Mouse (Mus musculus): ENCODE results near the gene Cyb5r2. TPM values are rescaled to one million over a fixed set of nuclear protein-coding genes. Genes with fewer than 3 reads are reported as not detected.

Cyb5r2 gene
- polyA plus RNA-seq, 1 experiment from 2014 or later: 1.1 TPM

DNA sequence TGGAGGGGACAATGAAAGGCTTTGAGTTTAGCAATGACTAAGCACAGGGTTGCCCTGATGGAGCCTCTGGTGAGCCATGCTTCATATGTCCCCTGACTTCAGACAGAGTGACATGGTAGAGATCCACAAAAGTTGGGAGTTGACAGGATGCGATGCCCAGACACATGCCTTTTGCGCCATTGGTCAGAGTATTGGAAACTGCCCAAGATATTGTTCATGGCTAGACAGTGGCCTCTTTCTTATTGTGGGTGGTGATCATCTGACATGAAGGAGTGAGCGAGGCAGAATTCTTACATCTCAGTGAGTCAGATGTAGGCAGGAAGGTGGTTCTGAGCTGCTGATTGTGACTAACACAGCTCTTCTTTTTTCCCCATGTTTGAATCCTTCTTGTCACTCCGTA lies 35.3 kb downstream of the Cyb5r2 start:
- Histone ChIP-seq H3K9ac (ENCODE audit: low read length) (no peak overlapping the region), H3K9me3 (ENCODE audit: control insufficient read depth, low read length) (no peaks in the 10 kb centered on the region), H3K4me1 (ENCODE audit: control insufficient read depth in 2 of 2, insufficient read depth in 2 of 2, low read length in 2 of 2) (no peaks in the 10 kb centered on the region), H3K4me3 (ENCODE audit: control insufficient read depth in 1 of 2, insufficient read depth in 1 of 2, low read depth in 1 of 2, low read length in 2 of 2) (no peak overlapping the region), H3K27ac (replicated peaks in 1 of 2; ENCODE audit: control insufficient read depth in 1 of 2, insufficient read depth in 1 of 2, low read depth in 2 of 2, low read length in 2 of 2) (no peak overlapping the region), H3K36me3 (ENCODE audit: control insufficient read depth, insufficient read depth, low read length) (peaks cover 40% of the 10 kb centered on the region), H3K4me2 (ENCODE audit: low read length) (no peak overlapping the region), H3K27me3 (ENCODE audit: control insufficient read depth, insufficient read depth, low read length) (no peaks in the 10 kb centered on the region)
- 86% methylated on average over 4 of the region's 4 CpGs for WGBS
- ATAC-seq (ENCODE audit: insufficient number of reproducible peaks, insufficient read depth, low FRiP score, low read depth): no peak

DNA sequence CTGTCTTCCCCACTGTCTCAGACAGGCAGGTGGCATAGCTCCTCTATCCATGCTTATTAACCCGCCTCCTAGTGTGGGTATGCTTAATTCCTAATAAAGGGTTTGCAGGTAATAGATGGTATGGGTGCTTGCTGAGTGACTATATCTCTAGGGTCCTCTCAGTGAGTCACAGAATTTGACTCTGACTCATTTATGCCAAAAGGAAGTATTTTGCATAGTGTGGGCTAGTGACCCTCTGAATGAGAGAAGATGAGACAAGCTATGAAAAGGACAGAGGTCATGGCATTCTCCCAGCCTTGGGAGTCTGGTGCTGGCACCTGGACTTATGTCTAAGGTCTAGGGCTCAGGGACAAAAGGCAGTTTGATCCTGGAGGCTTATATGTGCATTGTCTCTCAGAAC lies 37.1 kb downstream of the Cyb5r2 start:
- no peak overlapping the region for H3K4me2 ChIP-seq (ENCODE audit: low read length)
- no peak overlapping the region for H3K27ac ChIP-seq (replicated peaks in 1 of 2; ENCODE audit: control insufficient read depth in 1 of 2, insufficient read depth in 1 of 2, low read depth in 2 of 2, low read length in 2 of 2)
- no peak overlapping the region for H3K9ac ChIP-seq (ENCODE audit: low read length)
- no peak for ATAC-seq (ENCODE audit: insufficient number of reproducible peaks, insufficient read depth, low FRiP score, low read depth)
- H3K4me3 ChIP-seq (ENCODE audit: control insufficient read depth in 1 of 2, insufficient read depth in 1 of 2, low read depth in 1 of 2, low read length in 2 of 2): no peak overlapping the region
- H3K4me1 ChIP-seq (ENCODE audit: control insufficient read depth in 2 of 2, insufficient read depth in 2 of 2, low read length in 2 of 2): no peaks in the 10 kb centered on the region
- 85% methylated on average over 1 of the region's 1 CpGs for WGBS
- H3K9me3 ChIP-seq (ENCODE audit: control insufficient read depth, low read length): no peaks in the 10 kb centered on the region
- H3K36me3 ChIP-seq (ENCODE audit: control insufficient read depth, insufficient read depth, low read length): peaks cover 49% of the 10 kb centered on the region
- no peaks in the 10 kb centered on the region for H3K27me3 ChIP-seq (ENCODE audit: control insufficient read depth, insufficient read depth, low read length)

DNA sequence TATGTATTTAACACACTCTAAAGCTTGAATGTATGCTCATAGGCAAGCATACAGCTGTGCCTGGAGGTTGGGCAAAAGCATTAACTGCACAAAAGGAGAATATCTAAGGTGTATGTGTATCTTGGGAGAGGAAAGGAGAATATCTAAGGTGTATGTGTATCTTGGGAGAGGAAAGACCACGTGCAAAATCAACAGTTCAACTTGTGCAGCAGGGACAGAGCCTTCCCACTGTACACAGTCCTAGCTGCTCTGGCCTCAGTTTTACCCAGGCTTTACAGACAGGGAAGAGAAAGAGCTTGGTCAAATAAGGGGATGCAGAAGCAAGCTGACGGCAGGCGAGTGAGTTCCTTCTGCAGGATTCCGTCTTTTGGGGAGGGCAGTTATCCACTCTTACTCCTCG lies 43.8 kb downstream of the Cyb5r2 start:
- Histone ChIP-seq H3K4me1 (ENCODE audit: control insufficient read depth in 2 of 2, insufficient read depth in 2 of 2, low read length in 2 of 2) (no peaks in the 10 kb centered on the region), H3K4me2 (ENCODE audit: low read length) (no peak overlapping the region), H3K27ac (replicated peaks in 1 of 2; ENCODE audit: control insufficient read depth in 1 of 2, insufficient read depth in 1 of 2, low read depth in 2 of 2, low read length in 2 of 2) (no peak overlapping the region), H3K36me3 (ENCODE audit: control insufficient read depth, insufficient read depth, low read length) (peaks cover 13% of the 10 kb centered on the region), H3K9me3 (ENCODE audit: control insufficient read depth, low read length) (no peaks in the 10 kb centered on the region), H3K9ac (ENCODE audit: low read length) (no peak overlapping the region), H3K4me3 (ENCODE audit: control insufficient read depth in 1 of 2, insufficient read depth in 1 of 2, low read depth in 1 of 2, low read length in 2 of 2) (no peak overlapping the region), H3K27me3 (ENCODE audit: control insufficient read depth, insufficient read depth, low read length) (no peaks in the 10 kb centered on the region)
- ATAC-seq (ENCODE audit: insufficient number of reproducible peaks, insufficient read depth, low FRiP score, low read depth): no peak
- 84% methylated on average over 5 of the region's 5 CpGs for WGBS

DNA sequence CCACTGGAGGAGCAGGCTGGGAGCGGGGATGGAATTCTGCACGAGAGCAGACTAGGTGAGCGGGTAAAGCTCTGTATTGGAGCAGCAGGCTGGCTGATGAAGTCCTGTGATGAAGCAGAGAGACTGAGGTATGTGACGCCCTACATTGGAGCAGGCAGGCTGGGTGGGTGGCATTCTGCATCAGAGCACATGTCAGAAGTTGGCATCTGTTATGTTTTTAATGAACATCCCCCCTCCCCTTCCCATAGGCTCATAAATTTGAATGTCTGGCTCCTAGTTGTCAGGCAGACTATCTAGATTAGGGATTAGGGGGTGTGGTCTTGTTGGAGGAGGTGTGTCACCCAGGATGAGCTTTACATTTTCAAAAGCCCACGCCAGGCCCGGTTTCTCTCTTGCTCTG lies 45.1 kb downstream of the Cyb5r2 start:
- Histone ChIP-seq H3K27me3 (ENCODE audit: control insufficient read depth, insufficient read depth, low read length) (no peaks in the 10 kb centered on the region), H3K4me3 (ENCODE audit: control insufficient read depth in 1 of 2, insufficient read depth in 1 of 2, low read depth in 1 of 2, low read length in 2 of 2) (no peak overlapping the region), H3K4me1 (ENCODE audit: control insufficient read depth in 2 of 2, insufficient read depth in 2 of 2, low read length in 2 of 2) (peaks cover 6 to 8% of the 10 kb centered on the region in 2 experiments), H3K9me3 (ENCODE audit: control insufficient read depth, low read length) (no peaks in the 10 kb centered on the region), H3K27ac (replicated peaks in 1 of 2; ENCODE audit: control insufficient read depth in 1 of 2, insufficient read depth in 1 of 2, low read depth in 2 of 2, low read length in 2 of 2) (no peak overlapping the region), H3K4me2 (ENCODE audit: low read length) (no peak overlapping the region), H3K9ac (ENCODE audit: low read length) (no peak overlapping the region), H3K36me3 (ENCODE audit: control insufficient read depth, insufficient read depth, low read length) (peaks cover 10% of the 10 kb centered on the region)
- ATAC-seq (ENCODE audit: insufficient number of reproducible peaks, insufficient read depth, low FRiP score, low read depth): no peak
- WGBS: 69% methylated on average over 6 of the region's 6 CpGs

DNA sequence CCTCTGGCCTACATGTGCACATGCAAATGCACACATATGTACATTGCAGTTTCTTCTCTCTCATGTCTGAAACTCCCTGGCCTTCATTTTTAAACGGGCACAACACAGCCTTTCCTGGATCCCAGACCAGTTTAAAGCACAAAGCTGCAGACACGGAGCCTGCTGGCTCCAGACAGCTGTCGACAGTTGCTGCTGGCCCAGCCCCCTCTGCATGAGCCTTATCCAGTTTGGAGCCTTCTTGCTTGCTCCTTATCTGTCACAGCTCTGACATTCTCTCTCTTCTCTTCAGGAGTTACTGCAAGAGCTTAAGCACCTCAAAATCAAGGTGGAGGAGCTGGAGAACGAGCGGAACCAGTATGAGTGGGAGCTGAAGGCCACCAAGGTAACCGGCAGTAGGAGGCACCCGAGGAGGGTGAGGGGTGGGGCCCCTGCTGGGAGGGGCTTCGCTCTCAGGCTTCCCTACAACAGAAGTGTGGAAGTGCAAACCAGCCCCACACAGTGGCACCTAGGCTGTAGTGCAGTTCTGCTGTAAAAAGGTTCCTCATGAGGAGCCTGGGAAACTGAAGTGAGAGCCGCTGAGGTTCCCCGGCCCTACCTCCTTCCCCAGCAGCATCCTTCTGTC lies 49.2 kb downstream of the Cyb5r2 start:
- H3K27ac ChIP-seq (replicated peaks in 1 of 2; ENCODE audit: control insufficient read depth in 1 of 2, insufficient read depth in 1 of 2, low read depth in 2 of 2, low read length in 2 of 2): peak overlapping the region; percentile 75 to 86
- peak; percentile 89 for ATAC-seq (ENCODE audit: insufficient number of reproducible peaks, insufficient read depth, low FRiP score, low read depth)
- peak overlapping the region; percentile 63 for H3K4me2 ChIP-seq (ENCODE audit: low read length)
- WGBS: 0% methylated on average over 10 of the region's 10 CpGs
- no peaks in the 10 kb centered on the region for H3K27me3 ChIP-seq (ENCODE audit: control insufficient read depth, insufficient read depth, low read length)
- H3K9me3 ChIP-seq (ENCODE audit: control insufficient read depth, low read length): no peaks in the 10 kb centered on the region
- H3K4me3 ChIP-seq (ENCODE audit: control insufficient read depth in 1 of 2, insufficient read depth in 1 of 2, low read depth in 1 of 2, low read length in 2 of 2): peak overlapping the region; percentile 39 to 52
- no peaks in the 10 kb centered on the region for H3K36me3 ChIP-seq (ENCODE audit: control insufficient read depth, insufficient read depth, low read length)
- peaks cover 18 to 22% of the 10 kb centered on the region in 2 experiments for H3K4me1 ChIP-seq (ENCODE audit: control insufficient read depth in 2 of 2, insufficient read depth in 2 of 2, low read length in 2 of 2)
- peak overlapping the region; percentile 55 for H3K9ac ChIP-seq (ENCODE audit: low read length)

DNA sequence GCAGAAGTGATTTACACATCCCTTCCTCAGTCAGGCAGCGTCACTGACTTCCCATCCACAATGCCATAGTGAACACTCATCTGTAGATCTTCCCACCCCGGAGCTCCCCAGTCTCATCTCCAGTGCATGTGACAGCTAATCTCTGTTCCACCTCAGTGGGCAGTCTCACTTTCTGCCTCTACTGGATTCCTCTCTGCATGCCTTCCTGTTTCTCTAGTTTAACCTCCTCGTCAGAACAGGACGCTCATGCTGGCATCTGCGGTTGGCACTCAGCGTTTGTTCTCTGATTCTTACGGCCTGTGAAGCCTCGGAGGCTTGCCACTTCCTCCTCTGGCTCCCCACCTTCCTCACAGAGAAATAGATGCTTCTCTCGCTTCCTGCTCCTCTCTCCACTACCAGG lies 50.2 kb downstream of the Cyb5r2 start:
- H3K4me2 ChIP-seq (ENCODE audit: low read length): no peak overlapping the region
- H3K9ac ChIP-seq (ENCODE audit: low read length): no peak overlapping the region
- 57% methylated on average over 9 of the region's 9 CpGs for WGBS
- H3K4me1 ChIP-seq (ENCODE audit: control insufficient read depth in 2 of 2, insufficient read depth in 2 of 2, low read length in 2 of 2): peaks cover 18 to 22% of the 10 kb centered on the region in 2 experiments
- H3K9me3 ChIP-seq (ENCODE audit: control insufficient read depth, low read length): no peaks in the 10 kb centered on the region
- ATAC-seq (ENCODE audit: insufficient number of reproducible peaks, insufficient read depth, low FRiP score, low read depth): no peak
- no peak overlapping the region for H3K4me3 ChIP-seq (ENCODE audit: control insufficient read depth in 1 of 2, insufficient read depth in 1 of 2, low read depth in 1 of 2, low read length in 2 of 2)
- H3K27ac ChIP-seq (replicated peaks in 1 of 2; ENCODE audit: control insufficient read depth in 1 of 2, insufficient read depth in 1 of 2, low read depth in 2 of 2, low read length in 2 of 2): peak overlapping the region in 1 of 2 experiments; percentile 75; a peak in 1 of 4 replicates
- no peaks in the 10 kb centered on the region for H3K27me3 ChIP-seq (ENCODE audit: control insufficient read depth, insufficient read depth, low read length)
- no peaks in the 10 kb centered on the region for H3K36me3 ChIP-seq (ENCODE audit: control insufficient read depth, insufficient read depth, low read length)

DNA sequence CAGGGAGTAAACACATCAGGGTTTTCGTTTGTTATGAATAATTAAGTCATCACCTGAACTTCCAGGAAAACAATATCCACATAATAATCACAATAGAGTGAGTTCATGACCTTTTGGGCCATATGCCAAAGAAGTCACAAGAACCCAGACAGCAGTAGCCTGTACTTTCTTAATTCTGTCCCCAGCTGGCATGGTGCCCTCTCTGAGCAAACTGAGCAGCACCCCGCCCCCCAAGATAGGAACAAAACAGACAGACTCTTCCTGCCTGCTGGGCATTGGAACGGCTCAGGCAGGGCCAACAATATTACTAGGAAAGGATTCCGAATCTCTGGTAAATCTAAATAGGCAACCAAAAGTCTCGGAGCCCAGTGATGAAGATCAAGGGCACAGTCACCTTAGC lies 51.9 kb downstream of the Cyb5r2 start:
- Histone ChIP-seq H3K4me2 (ENCODE audit: low read length) (no peak overlapping the region), H3K9ac (ENCODE audit: low read length) (no peak overlapping the region), H3K4me1 (ENCODE audit: control insufficient read depth in 2 of 2, insufficient read depth in 2 of 2, low read length in 2 of 2) (peaks cover 18 to 22% of the 10 kb centered on the region in 2 experiments), H3K9me3 (ENCODE audit: control insufficient read depth, low read length) (no peaks in the 10 kb centered on the region), H3K27ac (replicated peaks in 1 of 2; ENCODE audit: control insufficient read depth in 1 of 2, insufficient read depth in 1 of 2, low read depth in 2 of 2, low read length in 2 of 2) (peak overlapping the region in 1 of 2 experiments; percentile 36; a peak in 1 of 4 replicates), H3K4me3 (ENCODE audit: control insufficient read depth in 1 of 2, insufficient read depth in 1 of 2, low read depth in 1 of 2, low read length in 2 of 2) (no peak overlapping the region), H3K27me3 (ENCODE audit: control insufficient read depth, insufficient read depth, low read length) (no peaks in the 10 kb centered on the region), H3K36me3 (ENCODE audit: control insufficient read depth, insufficient read depth, low read length) (0 out of 2 replicates have a peak, but pooled peaks cover 4% of the 10 kb centered on the region)
- no peak for ATAC-seq (ENCODE audit: insufficient number of reproducible peaks, insufficient read depth, low FRiP score, low read depth)
- WGBS: 55% methylated on average over 5 of the region's 5 CpGs

All from heart, embryonic 14.5 days (tissue).